Mouse (Mus musculus) small intestine, adult 2 months (tissue): Measurements from ENCODE around the gene Imp3. TPM values are rescaled to one million over a fixed set of nuclear protein-coding genes. Genes with fewer than 3 reads are reported as not detected.
"Not testable (repeated sequence)": the region's sequence is repeated elsewhere in the genome, so short reads cannot be mapped to it uniquely, and the experiment has no call there.

Source experiments
- H3K27ac ChIP-seq: fragments of 200-500 bp; 2 replicates; pipeline ENCODE4 v1.5.1; 2012; ENCODE audit warnings: low read depth, low read length, control low read depth, inconsistent platforms; ENCODE audit not compliant: insufficient read depth
- H3K27me3 ChIP-seq: fragments of 200-500 bp; 2 replicates; pipeline ENCODE4 v1.6.1; 2012; ENCODE audit warnings: mild to moderate bottlenecking, moderate library complexity, low read length, inconsistent platforms; ENCODE audit not compliant: control insufficient read depth, insufficient read depth
- H3K36me3 ChIP-seq: fragments of 200-500 bp; 2 replicates; pipeline ENCODE4 v1.6.1; 2012; ENCODE audit warnings: mild to moderate bottlenecking, low read length, control low read depth, inconsistent platforms; ENCODE audit not compliant: control insufficient read depth, insufficient read depth
- H3K4me1 ChIP-seq: fragments of 200-500 bp; 2 replicates; pipeline ENCODE4 v1.6.1; 2012; ENCODE audit warnings: low read length, inconsistent platforms, mixed read lengths; ENCODE audit not compliant: control insufficient read depth, insufficient read depth, insufficient read length
- H3K4me3 ChIP-seq: fragments of 200-500 bp; 2 replicates; pipeline ENCODE4 v1.5.1; 2012; ENCODE audit warnings: low read depth, mild to moderate bottlenecking, control low read depth, inconsistent platforms, low read length, moderate library complexity
- CTCF ChIP-seq: fragments of 200-500 bp; IDR thresholded peaks from 2 replicates; pipeline ENCODE4 v1.5.1; 2012; ENCODE audit warnings: low read depth, mild to moderate bottlenecking, control low read depth, inconsistent platforms, low read length, moderate library complexity, mixed read lengths; ENCODE audit not compliant: insufficient replicate concordance, insufficient read length; ENCODE audit errors: extremely low read depth
- POLR2A ChIP-seq: fragments of 200-500 bp; IDR thresholded peaks from 2 replicates; pipeline ENCODE4 v1.6.1; 2012; ENCODE audit warnings: low read depth, mild to moderate bottlenecking, control low read depth, inconsistent platforms, low read length, moderate library complexity
- WGBS: fragments of 180-500 bp; shearing (Covaris S2); methylation state at CpG from one replicate; pipeline ENCODE4 v1.1.7; 2018; 5-methylcytosine and 5-hydroxymethylcytosine counted together
- polyA plus RNA-seq: library from polyadenylated mRNA; depleted of rRNA; stranded (reverse); fragments of >200 nt; gene quantifications from 2 replicates; pipeline ENCODE4 v1.2.3, GENCODE M21; 2012

Gene Imp3
- polyA plus RNA-seq, 1 experiment, result 233 TPM

GRCm38 (mm10) chr9:56927191-56928012 is 9.9 kb upstream of the Imp3 start:
- TF ChIP-seq CTCF (0 out of 2 replicates have a peak, but pooled peaks have one; percentile 16), POLR2A (no peak; the same call in 1 of the 2 replicates)
- 7% methylated on average over 35 of the region's 35 CpGs for WGBS

GRCm38 (mm10) chr9:56928041-56928811 is 9.0 kb upstream of the Imp3 start, which contains the start of gene Snx33:
Gene Snx33 (minus strand): TSS chr9:56928371.
- H3K27me3 ChIP-seq, result no peaks in the 10 kb centered on the region
- no peak; the same call in none of the 2 replicates for TF ChIP-seq POLR2A
- peak; percentile 52 for TF ChIP-seq CTCF
- no peaks in the 10 kb centered on the region for H3K36me3 ChIP-seq
- WGBS, result under 1% methylated on average over 50 of the region's 50 CpGs
- H3K4me1 ChIP-seq, result peaks cover 11% of the 10 kb centered on the region
- peak within 1 kb of the TSS; percentile 74 for H3K27ac ChIP-seq
- H3K4me3 ChIP-seq, result peak within 1 kb of the TSS; percentile 75

More at GRCm38 (mm10) chr9:56927191-56928012, 9.9 kb upstream of the Imp3 start:
- Histone ChIP-seq H3K4me3 (peak overlapping the region; percentile 75), H3K27me3 (no peaks in the 10 kb centered on the region), H3K27ac (peak overlapping the region; percentile 74), H3K4me1 (peaks cover 11% of the 10 kb centered on the region), H3K36me3 (no peaks in the 10 kb centered on the region)

GRCm38 (mm10) chr9:56929496-56929895 is 7.8 kb upstream of the Imp3 start:
- Histone ChIP-seq H3K36me3 (no peaks in the 10 kb centered on the region), H3K27ac (no peak overlapping the region), H3K27me3 (no peaks in the 10 kb centered on the region), H3K4me1 (peaks cover 7% of the 10 kb centered on the region; the same call in 1 of the 2 replicates), H3K4me3 (no peak overlapping the region)
- TF ChIP-seq POLR2A (no peak), CTCF (no peak)
- WGBS, result 47% methylated on average over 4 of the region's 4 CpGs

- no peaks in the 10 kb centered on the region for H3K36me3 ChIP-seq
- no peak overlapping the region for H3K27ac ChIP-seq
- no peaks in the 10 kb centered on the region for H3K27me3 ChIP-seq
- no peak for TF ChIP-seq CTCF
- no peak for TF ChIP-seq POLR2A
- peaks cover 5% of the 10 kb centered on the region; the same call in 1 of the 2 replicates for H3K4me1 ChIP-seq
- WGBS, result 59% methylated on average over 1 of the region's 1 CpGs
- no peak overlapping the region for H3K4me3 ChIP-seq
Observed at GRCm38 (mm10) chr9:56930556-56930955, 6.7 kb upstream of the Imp3 start.

- no peaks in the 10 kb centered on the region for H3K27me3 ChIP-seq
- peak overlapping the region; percentile 46 for H3K27ac ChIP-seq
- peaks cover 4% of the 10 kb centered on the region; the same call in 1 of the 2 replicates for H3K4me1 ChIP-seq
- TF ChIP-seq CTCF, result no peak
- no peak for TF ChIP-seq POLR2A
- WGBS, result 6% methylated on average over 6 of the region's 6 CpGs
- 0 out of 2 replicates have a peak, but pooled peaks cover 4% of the 10 kb centered on the region for H3K36me3 ChIP-seq
- peak overlapping the region; percentile 90; the same call in 1 of the 2 replicates for H3K4me3 ChIP-seq
Observed at GRCm38 (mm10) chr9:56936861-56937222, 433 bp upstream of the Imp3 start.

- Histone ChIP-seq H3K27me3 (no peaks in the 10 kb centered on the region), H3K27ac (peak overlapping the region; percentile 90), H3K4me3 (peak overlapping the region; percentile 52), H3K36me3 (0 out of 2 replicates have a peak, but pooled peaks cover 4% of the 10 kb centered on the region), H3K4me1 (peaks cover 4% of the 10 kb centered on the region; the same call in 1 of the 2 replicates)
- WGBS, result under 1% methylated on average over 7 of the region's 7 CpGs
- no peak for TF ChIP-seq CTCF
- no peak for TF ChIP-seq POLR2A
Observed at GRCm38 (mm10) chr9:56938374-56938773, 1.1 kb downstream of the Imp3 start.

- not testable (repeated sequence) for H3K36me3 ChIP-seq, H3K4me1 ChIP-seq, H3K4me3 ChIP-seq, H3K27ac ChIP-seq, H3K27me3 ChIP-seq
- 31% methylated on average over 3 of the region's 3 CpGs for WGBS
Observed at GRCm38 (mm10) chr9:56947481-56947880, 10.2 kb downstream of the Imp3 start.

- 30% methylated on average over 5 of the region's 5 CpGs for WGBS
- H3K4me3 ChIP-seq, H3K27me3 ChIP-seq, H3K36me3 ChIP-seq, H3K27ac ChIP-seq, H3K4me1 ChIP-seq: not testable (repeated sequence)
Observed at GRCm38 (mm10) chr9:56948699-56949098, 11.4 kb downstream of the Imp3 start.
